Mouse (Mus musculus) thymus, postnatal 4 days (tissue): ENCODE results near the gene Ap1m2.
"Not testable (repeated sequence)": the region's sequence is repeated elsewhere in the genome, so short reads cannot be mapped to it uniquely, and the experiment has no call there.

Experiments used
- DNase-seq: peaks from one replicate; pipeline ENCODE4 v3.0.0; 2021

The Ap1m2 gene

GRCm38 (mm10) chr9:21324269-21324668, 12.1 kb upstream of the Ap1m2 start:
- DNase-seq = no peak

GRCm38 (mm10) chr9:21322917-21323297, 10.8 kb upstream of the Ap1m2 start:
- not testable (repeated sequence) for DNase-seq

- peak; percentile 73 for DNase-seq
These were observed 10.2 kb upstream of the Ap1m2 start for GRCm38 (mm10) chr9:21322211-21322916.

- DNase-seq = peak; percentile 64
These were observed 9.3 kb upstream of the Ap1m2 start for GRCm38 (mm10) chr9:21321513-21321835.

GRCm38 (mm10) chr9:21320619-21321512, 8.7 kb upstream of the Ap1m2 start, which contains the start of gene Slc44a2:
Gene Slc44a2 (plus strand): TSS chr9:21320698.
- peak; percentile 95 for DNase-seq

- DNase-seq = no peak
These were observed 8.1 kb upstream of the Ap1m2 start for GRCm38 (mm10) chr9:21320280-21320618.

- no peak for DNase-seq
These were observed 7.4 kb upstream of the Ap1m2 start for GRCm38 (mm10) chr9:21319503-21319902.

GRCm38 (mm10) chr9:21318792-21319191, 6.7 kb upstream of the Ap1m2 start:
- no peak for DNase-seq

GRCm38 (mm10) chr9:21316696-21317095, 4.6 kb upstream of the Ap1m2 start:
- peak; percentile 54 for DNase-seq

- no peak for DNase-seq
These were observed 3.3 kb upstream of the Ap1m2 start for GRCm38 (mm10) chr9:21315421-21315820.

- DNase-seq = no peak
These were observed 2.4 kb upstream of the Ap1m2 start for GRCm38 (mm10) chr9:21314367-21315140.

- DNase-seq = peak; percentile 97
These were observed 1.3 kb upstream of the Ap1m2 start for GRCm38 (mm10) chr9:21313394-21313793.

- DNase-seq = no peak
These were observed 442 bp downstream of the Ap1m2 start for GRCm38 (mm10) chr9:21311695-21312094.

- DNase-seq = no peak
These were observed 2.9 kb downstream of the Ap1m2 start for GRCm38 (mm10) chr9:21309150-21309741.

- no peak for DNase-seq
These were observed 7.1 kb downstream of the Ap1m2 start for GRCm38 (mm10) chr9:21305065-21305464.

- no peak for DNase-seq
These were observed 13.1 kb downstream of the Ap1m2 start for GRCm38 (mm10) chr9:21299014-21299413.

- no peak for DNase-seq
These were observed 19.9 kb downstream of the Ap1m2 start for GRCm38 (mm10) chr9:21292271-21292670.

GRCm38 (mm10) chr9:21291868-21292267, 20.3 kb downstream of the Ap1m2 start:
- DNase-seq = not testable (repeated sequence)

GRCm38 (mm10) chr9:21291022-21291787, 20.9 kb downstream of the Ap1m2 start, which contains the start of gene Cdkn2d:
Gene Cdkn2d (minus strand): TSS chr9:21291407.
- peak; percentile 100 for DNase-seq

- DNase-seq = no peak
These were observed 21.5 kb downstream of the Ap1m2 start for GRCm38 (mm10) chr9:21290589-21290988.

GRCm38 (mm10) chr9:21289337-21289671, 22.8 kb downstream of the Ap1m2 start:
- no peak for DNase-seq
